Mouse (Mus musculus): ENCODE results near the gene Gm10382. TPM values are rescaled to one million over a fixed set of nuclear protein-coding genes. Genes with fewer than 3 reads are reported as not detected.
"Not testable (repeated sequence)": the region's sequence is repeated elsewhere in the genome, so short reads cannot be mapped to it uniquely, and the experiment has no call there.

Gene Gm10382
- total RNA-seq, 1 experiment from 2014 or later: 1.2 TPM

DNA sequence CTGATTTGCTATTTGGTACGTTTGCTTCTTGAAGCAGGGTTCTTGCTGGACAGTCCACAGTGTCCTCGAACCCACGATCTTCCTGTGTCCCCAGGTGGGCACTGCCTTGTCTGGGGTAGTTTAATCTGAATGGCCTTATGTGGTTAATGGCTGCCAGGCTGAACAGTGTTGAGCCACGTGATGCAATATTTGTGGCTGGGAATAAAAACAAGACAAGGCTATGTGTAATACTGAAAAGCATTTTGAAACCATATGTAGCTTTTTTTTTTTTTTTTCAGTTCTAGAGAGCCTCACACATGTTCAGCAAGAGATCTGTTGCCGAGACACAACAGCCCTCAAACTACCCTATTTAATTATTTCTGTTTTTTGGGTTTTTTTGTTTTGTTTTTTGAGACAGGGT, 21.0 kb upstream of the Gm10382 start:
- peak; percentile 23; the same call in 1 of the 2 replicates for ATAC-seq (replicated peaks; ENCODE audit: low read depth, poor library complexity, severe bottlenecking)

DNA sequence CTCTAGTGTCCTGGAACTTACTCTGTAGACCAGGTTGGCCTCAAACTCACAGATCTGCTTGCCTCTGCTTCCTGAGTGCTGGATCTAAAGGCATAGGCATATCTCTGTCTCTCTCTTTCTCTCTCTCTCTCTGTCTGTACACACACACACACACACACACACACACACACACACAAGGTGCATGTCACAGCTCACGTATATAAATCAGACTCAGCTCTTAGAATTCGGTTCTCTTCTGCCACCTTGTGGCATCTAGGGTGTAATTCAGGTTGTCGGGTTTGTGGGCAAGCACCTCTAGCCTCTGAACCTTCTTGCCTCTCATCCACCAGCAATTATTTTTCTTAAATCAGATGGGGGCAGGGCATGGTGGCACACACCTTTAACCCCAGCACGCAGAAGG, 20.6 kb upstream of the Gm10382 start:
- peak; percentile 87 for ATAC-seq (replicated peaks; ENCODE audit: low read depth, poor library complexity, severe bottlenecking)

DNA sequence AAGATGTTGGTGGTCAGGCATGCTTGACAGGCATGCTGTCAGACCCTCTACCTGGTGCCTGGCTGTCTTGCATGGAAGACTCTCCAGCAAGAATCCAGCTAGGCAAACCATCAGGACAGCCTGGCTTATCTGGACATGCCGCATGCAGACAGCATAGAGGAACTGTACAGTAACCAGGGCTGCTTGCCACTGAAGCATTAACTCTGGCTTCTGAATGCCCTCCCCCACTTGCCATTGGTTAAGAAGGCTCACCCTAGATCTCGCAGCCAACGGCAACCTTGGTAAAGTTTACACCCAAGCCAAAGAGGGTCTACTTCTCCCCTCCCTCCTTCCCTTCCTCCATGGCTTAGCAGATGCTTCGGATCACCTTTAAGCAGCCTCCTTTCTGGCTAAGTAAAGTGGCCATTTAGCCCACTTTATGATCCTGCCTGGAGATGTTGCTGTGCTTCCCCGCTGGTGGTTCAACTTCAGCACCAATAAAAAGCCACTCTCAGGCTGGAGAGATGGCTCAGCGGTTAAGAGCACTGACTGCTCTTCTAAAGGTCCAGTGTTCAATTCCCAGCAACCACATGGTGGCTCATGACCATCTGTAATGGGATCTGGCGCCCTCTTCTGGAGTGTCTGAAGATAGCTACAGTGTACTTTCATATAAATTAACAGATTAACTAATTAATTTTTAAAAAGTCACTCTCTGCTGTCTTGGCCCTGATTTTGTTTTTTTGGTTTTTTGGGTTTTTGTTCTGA, 18.0 kb upstream of the Gm10382 start:
- ATAC-seq (replicated peaks; ENCODE audit: low read depth, poor library complexity, severe bottlenecking): no peak

DNA sequence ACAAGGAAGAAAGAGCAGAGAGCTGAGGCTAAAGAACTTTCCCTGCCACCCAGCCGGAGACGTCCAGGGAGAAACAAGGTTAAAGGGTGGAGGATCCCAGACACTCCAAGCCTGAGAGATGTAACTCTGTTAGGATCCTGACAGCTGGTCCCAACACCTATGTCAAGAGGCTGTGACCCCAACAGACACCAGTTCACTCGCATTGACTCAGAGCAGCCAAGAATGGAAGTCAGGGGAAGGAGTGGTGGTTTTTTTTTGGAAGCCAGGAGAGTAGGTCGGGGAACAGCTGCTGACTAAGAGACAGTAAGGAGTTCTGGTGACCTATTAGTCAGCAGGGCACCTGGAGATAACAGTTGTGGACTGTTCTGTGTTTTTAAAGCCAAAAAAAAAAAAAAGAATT, 17.1 kb upstream of the Gm10382 start:
- ATAC-seq (replicated peaks; ENCODE audit: low read depth, poor library complexity, severe bottlenecking): no peak

DNA sequence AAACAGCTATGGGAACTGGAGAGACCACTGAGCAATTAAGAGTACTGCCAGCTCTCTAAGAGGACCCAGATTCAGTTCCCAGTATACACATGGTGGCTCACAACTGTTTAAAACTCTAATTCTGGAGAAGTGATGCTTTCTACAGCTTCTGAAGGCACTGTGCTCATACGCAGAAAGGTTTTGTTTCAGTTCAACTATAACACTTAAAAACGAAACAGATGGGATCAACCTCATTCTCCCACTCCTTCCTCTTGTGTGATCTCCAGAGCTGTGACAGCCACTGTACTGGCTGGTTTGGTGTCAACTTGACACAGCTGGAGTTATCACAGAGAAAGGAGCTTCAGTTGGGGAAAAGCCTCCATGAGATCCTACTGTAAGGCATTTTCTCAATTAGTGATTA, 13.3 kb upstream of the Gm10382 start:
- peak; percentile 46 for ATAC-seq (replicated peaks; ENCODE audit: low read depth, poor library complexity, severe bottlenecking)

DNA sequence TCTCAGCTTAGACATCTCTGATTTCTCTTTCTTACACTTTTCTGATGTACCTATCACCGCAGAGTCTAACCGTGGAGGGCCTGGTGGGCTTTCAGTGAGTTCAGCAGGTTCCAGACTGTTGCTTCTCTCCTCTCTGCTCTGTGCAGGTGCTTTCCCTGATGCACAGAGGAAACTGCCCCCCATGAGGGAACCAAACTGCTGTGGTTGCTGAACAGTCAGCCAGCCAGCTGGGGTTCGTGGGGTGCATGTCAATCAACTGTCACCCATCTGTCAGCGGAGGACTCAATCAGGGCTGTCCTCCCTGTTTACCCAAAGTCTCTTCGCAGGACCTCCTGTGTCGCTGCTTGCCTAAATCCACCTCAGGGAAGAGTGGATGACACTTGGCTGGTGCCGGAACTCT, 11.9 kb upstream of the Gm10382 start:
- no peak for ATAC-seq (replicated peaks; ENCODE audit: low read depth, poor library complexity, severe bottlenecking)

DNA sequence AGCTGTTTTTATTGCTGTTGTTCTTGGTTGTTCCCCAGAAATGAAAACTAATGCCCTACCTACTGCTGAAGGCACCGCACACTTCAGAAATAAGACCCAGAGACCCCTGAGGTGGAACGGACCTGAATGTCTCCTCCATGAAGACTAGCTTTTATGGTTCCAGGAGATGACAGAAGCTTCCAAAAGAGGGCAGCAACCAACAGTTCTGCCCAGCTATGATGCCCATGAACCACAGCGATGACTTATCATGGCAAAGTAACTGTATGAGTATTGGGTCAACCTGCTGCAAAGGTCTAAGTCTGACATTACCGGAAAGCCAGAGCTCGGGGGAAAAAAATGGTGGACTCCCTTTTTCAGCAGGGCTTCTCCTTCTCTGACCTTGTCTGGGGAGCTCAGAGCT, 10.2 kb upstream of the Gm10382 start:
- ATAC-seq (replicated peaks; ENCODE audit: low read depth, poor library complexity, severe bottlenecking): no peak; the same call in 1 of the 2 replicates

DNA sequence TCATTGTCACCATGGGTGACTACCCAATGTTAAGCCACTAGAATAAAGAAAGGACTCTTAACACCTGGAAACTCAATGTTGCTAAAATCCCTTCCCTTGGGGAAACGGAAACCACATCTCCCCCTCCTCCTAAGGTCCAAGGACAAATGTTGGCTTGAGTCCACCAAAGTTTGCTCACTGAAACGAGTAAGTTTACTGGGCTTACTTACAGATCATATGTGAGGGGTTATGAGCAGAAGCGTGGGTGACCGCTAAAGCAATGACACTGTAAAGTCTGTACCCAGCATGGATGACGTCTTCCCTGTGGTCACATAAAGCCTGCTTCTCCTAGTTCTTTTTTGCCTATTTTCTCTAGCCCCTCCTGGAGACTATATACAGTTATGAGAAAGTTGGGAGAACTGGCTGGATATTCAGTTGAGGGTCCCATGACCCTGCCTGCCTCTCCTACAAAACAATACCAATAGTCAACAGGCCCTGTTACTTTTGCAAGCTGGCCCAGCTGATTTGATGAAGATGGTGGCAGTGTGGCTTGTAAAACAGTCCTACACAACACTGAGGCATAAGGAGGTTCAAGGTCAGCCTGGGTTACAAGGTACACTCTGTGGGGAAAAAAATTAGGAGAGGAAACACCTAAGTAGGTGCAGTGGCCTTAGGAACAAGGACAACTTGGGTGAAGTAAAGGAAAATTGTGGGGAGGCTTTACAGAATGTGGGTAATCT, 7.0 kb upstream of the Gm10382 start:
- no peak for ATAC-seq (replicated peaks; ENCODE audit: low read depth, poor library complexity, severe bottlenecking)

DNA sequence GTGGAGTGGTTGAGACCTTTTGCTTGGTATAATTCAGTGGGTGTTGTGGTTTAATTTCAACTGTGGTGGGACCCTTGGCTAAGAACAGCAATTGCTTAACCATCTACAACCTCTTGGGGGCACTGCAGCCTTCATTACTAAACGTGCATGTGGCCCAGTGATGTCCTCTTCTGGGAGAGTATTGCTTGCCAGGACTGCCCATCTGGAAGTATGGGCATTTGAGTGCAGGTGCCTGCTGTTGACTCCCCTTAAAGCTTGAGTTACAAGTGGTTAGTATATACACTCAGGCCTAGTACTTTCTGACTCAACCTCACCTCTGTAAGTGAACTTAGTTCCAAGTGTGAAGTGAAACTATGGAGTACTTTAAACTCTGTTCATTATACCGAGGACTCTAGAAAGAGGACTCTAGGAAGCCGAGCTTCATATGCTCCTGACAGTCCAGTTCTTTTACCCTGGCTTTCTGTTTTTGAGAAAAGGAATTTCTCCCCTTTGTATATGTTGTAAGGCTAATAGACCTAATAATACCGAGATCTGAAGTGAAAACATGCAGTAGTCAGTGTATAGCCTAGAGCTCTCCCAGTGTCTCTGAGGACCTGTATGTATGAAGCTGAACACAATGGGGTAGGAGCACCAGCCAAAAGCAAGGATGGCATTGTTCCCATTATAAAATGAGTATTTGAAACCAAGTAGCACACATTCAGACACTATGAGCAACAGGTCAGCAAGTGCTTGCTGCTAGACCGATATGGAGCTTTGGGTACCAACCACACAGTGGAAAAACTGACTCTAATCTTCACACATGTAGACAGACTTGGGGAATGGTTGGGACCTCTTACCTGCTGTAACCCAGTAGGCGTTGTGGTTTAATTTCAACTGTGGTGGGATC, 6.2 kb upstream of the Gm10382 start:
- peak; percentile 67 for ATAC-seq (replicated peaks; ENCODE audit: low read depth, poor library complexity, severe bottlenecking)

DNA sequence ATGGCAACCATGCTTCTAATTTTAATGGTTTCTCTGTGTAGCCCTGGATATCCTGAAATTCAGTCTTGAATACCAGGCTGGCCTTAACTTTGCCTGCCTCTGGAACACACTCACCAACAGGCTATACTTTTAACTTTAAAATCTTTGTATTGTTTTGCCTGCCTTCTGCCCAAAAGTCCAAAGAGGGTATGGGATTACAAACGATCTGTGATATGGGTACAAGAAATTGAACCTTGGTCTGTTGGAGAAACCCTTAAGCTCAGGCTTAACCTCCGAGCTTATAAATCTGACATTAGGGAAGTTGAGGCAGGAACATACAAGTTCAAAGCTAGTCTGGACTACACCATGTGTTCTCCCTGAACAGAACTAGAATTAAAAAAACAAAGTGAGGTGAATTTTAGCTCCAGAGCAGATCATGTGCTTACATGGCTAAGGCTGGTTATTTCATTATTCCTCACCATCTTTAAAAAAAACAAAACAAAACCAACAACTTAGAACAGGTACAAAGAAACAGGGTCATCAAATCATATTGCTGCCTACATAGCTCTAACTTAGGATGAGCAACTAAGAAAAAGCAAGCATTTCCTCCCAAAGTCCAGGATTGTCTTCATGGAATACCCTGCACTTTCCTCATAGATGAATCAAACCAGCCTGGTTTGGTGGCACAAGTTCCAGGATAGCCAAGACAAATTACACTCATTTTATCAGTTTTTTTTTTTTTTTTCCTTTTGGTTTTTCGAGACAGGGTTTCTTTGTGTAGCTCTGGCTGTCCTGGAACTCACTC, 5.3 kb upstream of the Gm10382 start:
- ATAC-seq (replicated peaks; ENCODE audit: low read depth, poor library complexity, severe bottlenecking): no peak

DNA sequence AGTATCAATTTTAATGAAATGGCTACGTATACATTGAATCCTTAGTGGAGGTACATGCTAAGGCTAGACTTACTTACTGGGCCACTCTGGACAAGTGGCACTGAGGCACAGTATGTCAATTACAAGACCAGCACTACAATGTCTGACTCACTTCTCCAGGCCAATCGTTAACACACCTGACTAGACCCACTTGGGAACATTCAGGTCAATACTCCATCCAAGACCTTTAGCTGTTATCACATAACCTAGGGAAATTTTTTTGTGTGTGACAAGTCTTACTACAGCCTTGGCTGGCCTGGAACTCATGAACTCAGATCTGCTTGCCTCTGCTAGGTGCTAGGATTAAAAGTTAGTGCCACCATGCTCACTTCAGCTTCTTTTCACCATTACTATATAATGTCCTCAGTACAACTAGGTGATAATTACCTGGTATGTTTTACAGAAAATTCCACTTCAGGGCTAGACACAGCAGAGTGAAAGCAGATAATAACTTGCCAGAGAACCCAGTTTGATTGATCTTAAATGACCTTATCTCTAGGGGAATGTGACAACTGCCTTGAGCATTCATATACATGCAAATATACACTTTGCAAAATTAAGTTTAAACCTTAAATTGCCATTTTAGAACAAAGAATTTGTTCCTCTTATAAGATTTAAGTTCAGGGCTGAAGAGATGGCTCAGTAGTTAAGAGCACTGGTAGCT, 4.5 kb upstream of the Gm10382 start:
- no peak for ATAC-seq (replicated peaks; ENCODE audit: low read depth, poor library complexity, severe bottlenecking)

DNA sequence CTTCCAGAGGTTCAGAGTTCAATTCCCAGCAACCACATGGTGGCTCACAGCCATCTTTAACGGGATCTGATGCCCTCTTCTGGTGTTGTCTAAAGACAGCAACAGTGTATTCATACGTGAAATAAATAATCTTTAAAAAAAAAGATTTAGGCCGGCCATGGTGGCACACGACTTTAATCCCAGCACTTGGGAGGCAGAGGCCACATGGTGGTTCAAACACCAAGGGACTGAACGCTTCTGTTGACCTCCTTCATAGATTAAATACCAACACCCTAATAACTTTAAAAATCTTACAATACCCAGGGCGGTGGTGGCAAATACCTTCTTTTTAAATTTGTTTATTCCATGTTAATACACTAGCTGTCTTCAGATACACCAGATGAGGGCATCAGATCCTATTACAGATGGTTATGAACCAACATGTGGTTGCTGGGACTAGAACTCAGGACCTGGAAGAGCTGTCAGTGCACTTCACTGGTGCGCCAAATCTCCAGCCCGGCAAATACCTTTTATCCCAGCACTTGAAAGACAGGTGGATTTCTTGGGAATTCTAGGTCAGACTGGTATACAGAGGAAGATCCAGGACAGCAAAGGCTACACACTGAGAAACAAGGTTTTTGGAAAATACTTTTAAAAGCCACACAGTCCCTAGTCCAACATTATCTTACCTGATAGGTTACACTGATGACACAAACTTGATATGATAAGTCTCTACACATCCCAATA, 3.7 kb upstream of the Gm10382 start:
- no peak for ATAC-seq (replicated peaks; ENCODE audit: low read depth, poor library complexity, severe bottlenecking)

DNA sequence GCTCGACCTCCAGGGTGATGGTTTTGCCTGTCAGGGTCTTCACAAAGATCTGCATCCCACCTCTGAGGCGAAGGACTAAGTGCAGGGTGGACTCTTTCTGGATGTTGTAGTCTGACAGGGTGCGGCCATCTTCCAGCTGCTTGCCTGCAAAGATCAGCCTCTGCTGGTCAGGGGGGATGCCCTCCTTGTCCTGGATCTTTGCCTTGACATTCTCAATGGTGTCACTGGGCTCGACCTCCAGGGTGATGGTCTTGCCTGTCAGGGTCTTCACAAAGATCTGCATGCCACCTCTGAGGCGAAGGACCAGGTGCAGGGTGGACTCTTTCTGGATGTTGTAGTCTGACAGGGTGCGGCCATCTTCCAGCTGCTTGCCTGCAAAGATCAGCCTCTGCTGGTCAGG, 1.8 kb upstream of the Gm10382 start:
- ATAC-seq (replicated peaks; ENCODE audit: low read depth, poor library complexity, severe bottlenecking): not testable (repeated sequence)

DNA sequence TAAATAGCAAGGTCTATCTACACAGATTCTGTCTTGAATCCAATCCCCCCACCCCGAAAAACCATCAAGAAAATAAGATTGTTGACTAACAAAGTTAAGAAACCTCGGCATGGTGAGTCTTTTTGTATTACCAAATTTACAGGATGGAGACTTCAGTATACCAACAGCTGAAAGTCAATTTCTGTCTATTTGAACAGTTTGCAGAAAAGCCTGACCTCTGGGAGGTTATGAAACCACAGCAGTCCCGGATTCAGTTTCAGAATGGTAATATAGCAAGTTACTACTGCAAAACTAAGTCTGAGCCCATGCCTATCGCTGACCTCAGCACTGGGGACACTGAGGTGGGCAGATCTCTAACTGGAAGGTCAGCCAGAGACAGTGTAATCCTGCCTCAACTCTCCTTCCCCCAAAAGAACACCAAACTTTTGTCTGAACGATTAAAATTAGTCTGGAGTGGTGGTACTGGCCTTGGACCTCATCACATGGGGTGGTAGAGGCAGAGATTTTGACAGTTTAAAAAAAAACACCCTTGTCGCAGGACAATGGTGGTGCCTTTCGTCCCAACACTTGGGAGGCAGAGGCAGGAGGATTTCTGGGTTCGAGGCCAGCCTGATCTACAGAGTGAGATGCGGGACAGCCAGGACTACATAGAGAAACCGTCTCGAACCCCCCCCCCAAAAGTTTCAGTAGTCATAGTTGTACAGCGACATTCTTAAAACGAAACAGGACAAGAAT, 597 bp upstream of the Gm10382 start:
- no peak for ATAC-seq (replicated peaks; ENCODE audit: low read depth, poor library complexity, severe bottlenecking)

DNA sequence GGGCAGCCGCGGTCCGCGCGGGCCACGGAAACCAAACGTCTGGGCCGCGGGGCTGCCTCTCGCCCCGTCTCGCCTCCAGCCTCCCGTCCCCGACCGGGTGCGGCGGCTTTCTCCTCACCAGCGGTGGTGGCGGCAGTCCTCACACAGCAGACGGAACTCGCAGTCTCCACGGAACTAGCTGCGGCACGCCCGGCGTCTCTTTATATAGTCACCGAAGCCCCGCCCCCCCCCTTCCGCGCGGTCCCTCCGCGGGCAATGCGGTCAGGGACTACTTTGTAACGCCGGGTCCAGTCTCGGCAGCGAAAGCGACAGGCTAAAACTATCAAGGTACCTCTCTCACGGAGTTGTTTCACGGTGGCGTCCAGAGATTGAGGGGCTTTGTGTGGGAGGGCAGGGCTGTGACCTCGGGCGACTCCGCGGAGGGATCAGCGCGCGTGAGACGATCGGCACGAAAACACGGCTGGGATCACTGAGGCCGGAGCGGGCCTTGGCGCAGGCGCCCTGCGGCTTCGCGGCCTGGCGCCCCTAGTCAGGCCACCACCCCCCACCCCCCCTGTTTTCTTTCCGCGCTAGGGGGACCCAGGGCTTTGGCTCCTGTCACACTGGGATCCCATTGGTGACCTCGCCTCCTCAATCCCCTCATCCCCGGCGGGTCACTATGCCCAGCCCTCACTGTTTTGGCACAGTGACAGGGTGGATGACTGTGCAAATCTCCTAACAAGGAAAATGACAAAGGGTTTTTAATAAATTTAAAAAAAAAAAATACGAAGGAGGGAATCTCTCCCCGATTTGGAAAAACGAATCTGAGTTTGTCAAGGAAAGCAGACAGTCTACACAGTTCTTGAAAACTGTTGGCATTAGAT, 688 bp downstream of the Gm10382 start, which contains the start of gene Ubc:
Gene Ubc (minus strand): TSS at position 624 of the 863 bp plus-strand sequence.
- peak; percentile 48 for ATAC-seq (replicated peaks; ENCODE audit: low read depth, poor library complexity, severe bottlenecking)

DNA sequence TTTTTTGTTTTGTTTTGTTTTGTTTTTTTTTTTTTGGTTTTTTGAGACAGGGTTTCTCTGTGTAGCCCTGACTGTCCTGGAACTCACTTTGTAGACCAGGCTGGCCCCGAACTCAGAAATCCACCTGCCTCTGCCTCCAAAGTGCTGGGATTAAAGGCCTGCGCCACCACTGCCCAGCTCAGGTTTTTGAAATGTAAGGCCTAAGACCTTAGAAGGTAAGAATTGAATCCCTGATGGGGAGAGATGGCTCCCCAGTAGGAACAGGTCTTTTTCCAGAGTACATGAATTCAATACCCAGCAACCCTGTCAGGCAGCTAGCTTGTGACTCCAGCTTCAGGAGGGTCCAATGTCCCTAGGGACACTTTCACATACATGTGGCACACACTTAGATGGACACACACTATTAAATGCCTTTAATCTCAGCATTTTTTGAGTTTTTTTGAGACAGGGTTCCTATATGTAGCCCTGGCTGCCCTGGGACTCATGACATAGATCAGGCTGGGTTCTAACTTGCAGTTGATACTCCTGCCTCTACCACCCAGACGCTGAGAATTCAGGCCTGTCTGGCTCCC, 1.9 kb downstream of the Gm10382 start:
- no peak for ATAC-seq (replicated peaks; ENCODE audit: low read depth, poor library complexity, severe bottlenecking)

DNA sequence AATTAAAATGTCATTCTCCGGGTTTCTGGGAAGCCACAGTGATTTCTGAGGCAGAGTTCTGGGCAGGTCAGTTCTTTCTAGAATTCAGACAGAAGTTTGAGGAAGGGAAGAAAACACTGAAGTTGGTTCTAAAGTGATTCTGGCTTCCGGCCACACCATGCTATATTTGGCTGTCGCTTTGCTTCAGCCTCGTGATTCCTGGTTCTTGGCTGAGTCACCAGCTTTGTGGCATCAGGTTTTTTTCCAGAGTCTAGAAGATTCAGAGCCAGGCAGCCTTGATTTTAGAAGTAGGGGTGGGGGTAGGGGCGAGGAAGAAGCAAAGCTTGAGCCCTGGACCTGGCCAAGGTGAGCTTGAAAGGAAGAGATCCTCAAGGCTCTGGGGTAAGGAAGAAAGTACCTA, 2.5 kb downstream of the Gm10382 start:
- ATAC-seq (replicated peaks; ENCODE audit: low read depth, poor library complexity, severe bottlenecking): no peak

All from common myeloid progenitor, adult 5-6 weeks (primary cell).